Comparison of ENCODE assay signal across 30 mouse cellular contexts in the genomic region with DNA sequence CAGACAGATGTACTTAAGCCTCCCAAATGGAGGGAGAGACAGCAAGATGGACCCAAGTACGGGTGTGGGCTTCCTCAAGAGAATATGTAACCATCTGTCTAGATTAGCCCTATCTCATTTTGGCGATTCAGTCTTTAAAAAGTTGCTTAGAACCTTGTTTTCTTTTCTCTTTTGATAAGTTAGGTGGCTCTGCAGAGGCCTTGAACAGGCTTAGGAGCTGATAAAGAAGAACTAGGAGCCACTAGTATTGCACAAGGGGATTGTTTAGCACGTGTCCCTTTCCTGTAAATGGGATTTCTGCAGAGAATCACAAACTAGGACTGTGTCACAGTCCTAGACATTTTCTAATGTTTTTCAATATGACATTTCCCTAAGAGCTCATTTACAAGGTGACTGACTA. TPM values are rescaled to one million over a fixed set of nuclear protein-coding genes. Genes with fewer than 3 reads are reported as not detected.
DNase-seq lines count a peak whose midpoint lies in the region; ATAC-seq and TF ChIP-seq lines count a peak whose summit lies in the region.
"Had no signal": no experiment of that assay in that cellular context is flagged by ENCODE, and none has a peak within 500 bp of the region (broad histone marks: within the 10 kb centered on the region; RNA-seq: fewer than 3 reads in every experiment).

No protein-coding gene starts in this region.

- no peak overlapping the region for H3K27ac ChIP-seq in intestine, embryonic 16.5 days (ENCODE audit: low read length)
- H3K27ac ChIP-seq in intestine, postnatal 0 days (ENCODE audit: low read depth, low read length) = no peak overlapping the region; the same call in 1 of the 2 replicates
- peak overlapping the region; percentile 89 for H3K27ac ChIP-seq in liver, embryonic 13.5 days
- H3K27ac ChIP-seq: embryonic facial prominence, embryonic 10.5 days; embryonic facial prominence, embryonic 15.5 days; gastrocnemius, adult 2 months; heart, adult 2 months; hindbrain, embryonic 12.5 days; left cerebral cortex, adult 2 months; midbrain, embryonic 13.5 days; neural tube, embryonic 13.5 days had no signal

- H3K4me3 ChIP-seq in intestine, embryonic 16.5 days (ENCODE audit: low read length) = no peak overlapping the region
- H3K4me3 ChIP-seq in intestine, postnatal 0 days (ENCODE audit: low read depth, low read length) = no peak overlapping the region
- no peak overlapping the region for H3K4me3 ChIP-seq in liver, embryonic 13.5 days (replicated peaks)
- H3K4me3 ChIP-seq: embryonic facial prominence, embryonic 10.5 days; embryonic facial prominence, embryonic 15.5 days; gastrocnemius, adult 2 months; heart, adult 2 months; hindbrain, embryonic 12.5 days; left cerebral cortex, adult 2 months; midbrain, embryonic 13.5 days; neural tube, embryonic 13.5 days had no signal

- 55% methylated on average over 3 of the region's 3 CpGs for WGBS in intestine, embryonic 16.5 days
- 36% methylated on average over 3 of the region's 3 CpGs for WGBS in intestine, postnatal 0 days
- 5% methylated on average over 3 of the region's 3 CpGs for WGBS in liver, embryonic 13.5 days (ENCODE audit: insufficient replicate concordance)

- no peaks in the 10 kb centered on the region for H3K36me3 ChIP-seq in intestine, embryonic 16.5 days (ENCODE audit: control insufficient read depth, insufficient read depth, low read length)
- H3K36me3 ChIP-seq in intestine, postnatal 0 days (ENCODE audit: control insufficient read depth, insufficient read depth) = no peaks in the 10 kb centered on the region
- H3K36me3 ChIP-seq in liver, embryonic 13.5 days = no peaks in the 10 kb centered on the region
- H3K36me3 ChIP-seq: embryonic facial prominence, embryonic 10.5 days; embryonic facial prominence, embryonic 15.5 days; hindbrain, embryonic 12.5 days; midbrain, embryonic 13.5 days; neural tube, embryonic 13.5 days had no signal

- TF ChIP-seq CTCF in intestine, postnatal 0 days (IDR thresholded peaks at IDR 0.05; ENCODE audit: low read depth) = no peak

- H3K4me2 ChIP-seq in intestine, embryonic 16.5 days (ENCODE audit: low read depth, low read length) = no peak overlapping the region
- H3K4me2 ChIP-seq in intestine, postnatal 0 days (replicated peaks; ENCODE audit: low read depth) = no peak overlapping the region
- H3K4me2 ChIP-seq in liver, embryonic 13.5 days = peak overlapping the region; percentile 42
- H3K4me2 ChIP-seq: embryonic facial prominence, embryonic 15.5 days; hindbrain, embryonic 12.5 days; midbrain, embryonic 13.5 days; neural tube, embryonic 13.5 days had no signal

- no peaks in the 10 kb centered on the region for H3K9me3 ChIP-seq in intestine, embryonic 16.5 days (ENCODE audit: control insufficient read depth, low read length)
- no peaks in the 10 kb centered on the region for H3K9me3 ChIP-seq in intestine, postnatal 0 days (ENCODE audit: control insufficient read depth)
- H3K9me3 ChIP-seq in liver, embryonic 13.5 days (replicated peaks) = no peaks in the 10 kb centered on the region
- H3K9me3 ChIP-seq: embryonic facial prominence, embryonic 10.5 days; embryonic facial prominence, embryonic 15.5 days; hindbrain, embryonic 12.5 days; megakaryocyte, embryonic 14.5 days; midbrain, embryonic 13.5 days; neural tube, embryonic 13.5 days had no signal

- no peak overlapping the region for H3K9ac ChIP-seq in intestine, embryonic 16.5 days (ENCODE audit: low read depth, low read length)
- no peak overlapping the region for H3K9ac ChIP-seq in intestine, postnatal 0 days (ENCODE audit: low read depth, low read length)
- peak overlapping the region; percentile 38; the same call in 1 of the 2 replicates for H3K9ac ChIP-seq in liver, embryonic 13.5 days
- H3K9ac ChIP-seq: embryonic facial prominence, embryonic 15.5 days; hindbrain, embryonic 12.5 days; midbrain, embryonic 13.5 days; neural tube, embryonic 13.5 days had no signal

- intact Hi-C loops in left cerebral cortex, postnatal 10 days (cut with DNase I) = no loop called here

- no peak for DNase-seq in liver, embryonic 13.5 days
- no peak for DNase-seq in adrenal gland, postnatal 25 days
- DNase-seq in layer of hippocampus, adult 18-20 months (ENCODE audit: low spot score in 2 of 2) = no peak
- DNase-seq in left cerebral cortex, postnatal 10 days (ENCODE audit: extremely low spot score in 1 of 2, low spot score in 2 of 2) = no peak
- DNase-seq: adrenal gland, adult 2 months; cerebellum, adult 11-12 months; cerebellum, postnatal 14 days; gastrocnemius, adult 2 months; gastrocnemius, postnatal 36 days; heart, adult 2 months; heart, postnatal 36 days; kidney, adult 11 months; kidney, postnatal 14 days; left cerebral cortex, postnatal 4 days; lung, postnatal 36 days; thymus, adult 2 months; thymus, postnatal 4 days had no signal

- H3K27me3 ChIP-seq in intestine, embryonic 16.5 days (replicated peaks; ENCODE audit: control insufficient read depth, insufficient read depth, low read length) = no peaks in the 10 kb centered on the region
- no peaks in the 10 kb centered on the region for H3K27me3 ChIP-seq in intestine, postnatal 0 days (replicated peaks; ENCODE audit: control insufficient read depth, insufficient read depth, low read length)
- no peaks in the 10 kb centered on the region for H3K27me3 ChIP-seq in liver, embryonic 13.5 days
- H3K27me3 ChIP-seq: embryonic facial prominence, embryonic 15.5 days; hindbrain, embryonic 12.5 days; megakaryocyte, embryonic 14.5 days; midbrain, embryonic 13.5 days; neural tube, embryonic 13.5 days had no signal

- peaks cover 14% of the 10 kb centered on the region for H3K4me1 ChIP-seq in intestine, embryonic 16.5 days (ENCODE audit: control insufficient read depth, insufficient read depth, low read length)
- H3K4me1 ChIP-seq in intestine, postnatal 0 days (replicated peaks; ENCODE audit: control insufficient read depth, insufficient read depth, low read length) = peaks cover 19% of the 10 kb centered on the region
- peaks cover 88% of the 10 kb centered on the region for H3K4me1 ChIP-seq in liver, embryonic 13.5 days (replicated peaks)
- H3K4me1 ChIP-seq: hindbrain, embryonic 12.5 days; midbrain, embryonic 13.5 days; neural tube, embryonic 13.5 days had no signal

- peak; percentile 29; the same call in 1 of the 2 replicates for ATAC-seq in intestine, embryonic 16.5 days
- no peak for ATAC-seq in intestine, postnatal 0 days
- ATAC-seq in erythroblast, adult 5-6 weeks (replicated peaks; ENCODE audit: low FRiP score, poor library complexity, severe bottlenecking) = 0 out of 2 replicates have a peak, but pooled peaks have one; percentile 31
- peak; percentile 80 for ATAC-seq in liver, embryonic 13.5 days (ENCODE audit: low read depth)
- peak; percentile 37 for ATAC-seq in megakaryocyte progenitor cell, adult 5-6 weeks (replicated peaks; ENCODE audit: poor library complexity)
- ATAC-seq: activated CD4-positive, CD25-positive, alpha-beta regulatory T cell, adult 4 months; forebrain, embryonic 14.5 days; midbrain, embryonic 13.5 days had no signal

RNA-seq across cellular contexts. Expression of a gene that starts 8.6 kb away (rescaled TPM):
- 127 and 149 TPM in 2 replicates for polyA plus RNA-seq in intestine, embryonic 16.5 days (2015; fragmentation: Nextera tagmentation; extraction: Ambion mirVana)
- polyA plus RNA-seq in intestine, postnatal 0 days (2015; fragmentation: Nextera tagmentation; extraction: Ambion mirVana) = 133 and 150 TPM in 2 replicates
- total RNA-seq in erythroblast, adult 5-6 weeks (2015; ENCODE audit: low replicate concordance) = 2.7 and 5.2 TPM in 2 replicates
- 3.7 and 5.4 TPM in 2 replicates for total RNA-seq in erythroblast, adult 5-6 weeks (2017; ENCODE audit: low replicate concordance)
- polyA plus RNA-seq in liver, embryonic 13.5 days (2015; fragmentation: Nextera tagmentation; extraction: Ambion mirVana) = 39.0 and 48.8 TPM in 2 replicates
- total RNA-seq in megakaryocyte progenitor cell, adult 5-6 weeks (2015) = 19.3 and 22.3 TPM in 2 replicates
- 18.4 and 18.9 TPM in 2 replicates for total RNA-seq in megakaryocyte progenitor cell, adult 5-6 weeks (2017)
- total RNA-seq in adrenal gland, postnatal 25 days (2021) = 50.7 and 51.4 TPM in 2 replicates
- total RNA-seq in layer of hippocampus, adult 18-20 months (2021) = 10 to 100 TPM; 10.5 to 11.2 TPM
- total RNA-seq in left cerebral cortex, postnatal 10 days (2021) = 10 to 100 TPM; 32.7 TPM

RNA-seq across cellular contexts. Expression of a gene that starts 8.7 kb away (rescaled TPM):
- polyA plus RNA-seq in intestine, embryonic 16.5 days (2015; fragmentation: Nextera tagmentation; extraction: Ambion mirVana) = 24.3 and 27.9 TPM in 2 replicates
- polyA plus RNA-seq in intestine, postnatal 0 days (2015; fragmentation: Nextera tagmentation; extraction: Ambion mirVana) = 16.9 and 18.3 TPM in 2 replicates
- total RNA-seq in erythroblast, adult 5-6 weeks (2015; ENCODE audit: low replicate concordance) = 15.0 and 25.9 TPM in 2 replicates
- total RNA-seq in erythroblast, adult 5-6 weeks (2017; ENCODE audit: low replicate concordance) = 29.0 and 31.6 TPM in 2 replicates
- polyA plus RNA-seq in liver, embryonic 13.5 days (2015; fragmentation: Nextera tagmentation; extraction: Ambion mirVana) = 15.5 and 15.7 TPM in 2 replicates
- total RNA-seq in megakaryocyte progenitor cell, adult 5-6 weeks (2015) = 22.1 and 24.8 TPM in 2 replicates
- 41.4 and 49.9 TPM in 2 replicates for total RNA-seq in megakaryocyte progenitor cell, adult 5-6 weeks (2017)
- 34.9 and 42.5 TPM in 2 replicates for total RNA-seq in adrenal gland, postnatal 25 days (2021)
- 10 to 100 TPM; 38.2 to 38.4 TPM for total RNA-seq in layer of hippocampus, adult 18-20 months (2021)
- 10 to 100 TPM; 37.2 to 38.8 TPM for total RNA-seq in left cerebral cortex, postnatal 10 days (2021)

RNA-seq across cellular contexts. Expression of a gene that starts 39.4 kb away (rescaled TPM):
- polyA plus RNA-seq in intestine, embryonic 16.5 days (2015; fragmentation: Nextera tagmentation; extraction: Ambion mirVana) = 106 and 122 TPM in 2 replicates
- polyA plus RNA-seq in intestine, postnatal 0 days (2015; fragmentation: Nextera tagmentation; extraction: Ambion mirVana) = 72.5 and 73.7 TPM in 2 replicates
- 33.4 and 49.1 TPM in 2 replicates for total RNA-seq in erythroblast, adult 5-6 weeks (2015; ENCODE audit: low replicate concordance)
- total RNA-seq in erythroblast, adult 5-6 weeks (2017; ENCODE audit: low replicate concordance) = 30.9 and 33.0 TPM in 2 replicates
- 77.7 and 97.1 TPM in 2 replicates for polyA plus RNA-seq in liver, embryonic 13.5 days (2015; fragmentation: Nextera tagmentation; extraction: Ambion mirVana)
- total RNA-seq in megakaryocyte progenitor cell, adult 5-6 weeks (2015) = 166 and 206 TPM in 2 replicates
- 134 and 150 TPM in 2 replicates for total RNA-seq in megakaryocyte progenitor cell, adult 5-6 weeks (2017)
- total RNA-seq in adrenal gland, postnatal 25 days (2021) = 70.4 and 85.8 TPM in 2 replicates
- total RNA-seq in layer of hippocampus, adult 18-20 months (2021) = 10 to 100 TPM; 48.0 to 48.8 TPM
- total RNA-seq in left cerebral cortex, postnatal 10 days (2021) = 10 to 100 TPM; 43.1 to 52.3 TPM

RNA-seq across cellular contexts. Expression of a gene that starts 39.5 kb away (rescaled TPM):
- 14.3 and 15.9 TPM in 2 replicates for polyA plus RNA-seq in intestine, embryonic 16.5 days (2015; fragmentation: Nextera tagmentation; extraction: Ambion mirVana)
- 6.9 and 8.0 TPM in 2 replicates for polyA plus RNA-seq in intestine, postnatal 0 days (2015; fragmentation: Nextera tagmentation; extraction: Ambion mirVana)
- 1.3 and 2.7 TPM in 2 replicates for total RNA-seq in erythroblast, adult 5-6 weeks (2015; ENCODE audit: low replicate concordance)
- total RNA-seq in erythroblast, adult 5-6 weeks (2017; ENCODE audit: low replicate concordance) = 7.0 and 12.5 TPM in 2 replicates
- polyA plus RNA-seq in liver, embryonic 13.5 days (2015; fragmentation: Nextera tagmentation; extraction: Ambion mirVana) = 13.1 and 15.2 TPM in 2 replicates
- 14.8 and 16.7 TPM in 2 replicates for total RNA-seq in megakaryocyte progenitor cell, adult 5-6 weeks (2015)
- 14.4 and 15.9 TPM in 2 replicates for total RNA-seq in megakaryocyte progenitor cell, adult 5-6 weeks (2017)
- 28.4 and 30.2 TPM in 2 replicates for total RNA-seq in adrenal gland, postnatal 25 days (2021)
- 10 to 100 TPM; 12.8 to 13.5 TPM for total RNA-seq in layer of hippocampus, adult 18-20 months (2021)
- total RNA-seq in left cerebral cortex, postnatal 10 days (2021) = 10 to 100 TPM; 13.1 to 13.7 TPM
